Mouse (Mus musculus) erythroblast, embryonic 14.5 days (primary cell): Measurements from ENCODE around the gene Anxa5. TPM values are rescaled to one million over a fixed set of nuclear protein-coding genes. Genes with fewer than 3 reads are reported as not detected.

Source experiments
- H3K27me3 ChIP-seq: 2 replicates; pipeline ENCODE4 v1.6.1; 2012; ENCODE audit warnings: inconsistent platforms; ENCODE audit not compliant: control insufficient read depth
- H3K36me3 ChIP-seq: 2 replicates; pipeline ENCODE4 v1.6.1; 2012; ENCODE audit warnings: mild to moderate bottlenecking, inconsistent platforms; ENCODE audit not compliant: control insufficient read depth
- H3K4me1 ChIP-seq: 2 replicates; pipeline ENCODE4 v1.6.1; 2012; ENCODE audit warnings: inconsistent platforms; ENCODE audit not compliant: control insufficient read depth
- H3K4me3 ChIP-seq: replicated peaks from 2 replicates; pipeline ENCODE3; 2012; ENCODE audit warnings: moderate library complexity, mild to moderate bottlenecking, inconsistent platforms
- H3K9me3 ChIP-seq: 2 replicates; pipeline ENCODE4 v1.6.1; 2012; ENCODE audit warnings: low read length, inconsistent platforms, mixed read lengths; ENCODE audit not compliant: control insufficient read depth
- GATA1 ChIP-seq: IDR thresholded peaks from 2 replicates; pipeline ENCODE4 v1.6.1; 2012; ENCODE audit warnings: low read length, inconsistent platforms, mixed read lengths
- TAL1 ChIP-seq: IDR thresholded peaks from 3 replicates; pipeline ENCODE4 v1.6.1; 2012; ENCODE audit warnings: low read length, inconsistent platforms, mixed read lengths
- polyA plus RNA-seq: library from polyadenylated mRNA; stranded (reverse); fragments of >175 nt; gene quantifications from 2 replicates; pipeline ENCODE4 v1.2.3, GENCODE M21; 2012

The Anxa5 gene
- polyA plus RNA-seq, 1 experiment: 0.43 TPM

GRCm38 (mm10) chr3:36401900-36402299, 73.8 kb downstream of the Anxa5 start:
- Histone ChIP-seq H3K9me3 (no peaks in the 10 kb centered on the region), H3K36me3 (no peaks in the 10 kb centered on the region), H3K4me1 (no peaks in the 10 kb centered on the region), H3K27me3 (no peaks in the 10 kb centered on the region), H3K4me3 (no peak overlapping the region)
- TF ChIP-seq TAL1: no peak
- TF ChIP-seq GATA1: no peak

- no peaks in the 10 kb centered on the region for H3K36me3 ChIP-seq
- no peaks in the 10 kb centered on the region for H3K27me3 ChIP-seq
- no peak overlapping the region for H3K4me3 ChIP-seq
- H3K4me1 ChIP-seq: no peaks in the 10 kb centered on the region
- TF ChIP-seq TAL1: no peak
- TF ChIP-seq GATA1: no peak
- H3K9me3 ChIP-seq: no peaks in the 10 kb centered on the region
These were observed 75.0 kb downstream of the Anxa5 start for GRCm38 (mm10) chr3:36400657-36401056.

Other genes starting within 250 kb of the Anxa5 start
- gene 1810062G17Rik, start within 50 bp of the Anxa5 start, polyA plus RNA-seq: not detected in 2 replicates
- not detected in 2 replicates for gene Gm11549, start 45.9 kb upstream of the Anxa5 start, polyA plus RNA-seq
- gene Exosc9, start 76.7 kb upstream of the Anxa5 start, polyA plus RNA-seq: 0.22 and 0.24 TPM in 2 replicates
- gene Ccna2, start 96.3 kb upstream of the Anxa5 start, polyA plus RNA-seq: 32.0 and 52.0 TPM in 2 replicates
- 0.04 and 0.06 TPM in 2 replicates for gene Bbs7, start 137.6 kb upstream of the Anxa5 start, polyA plus RNA-seq
- not detected in 2 replicates for gene Trpc3, start 214.3 kb upstream of the Anxa5 start, polyA plus RNA-seq